Mouse (Mus musculus) stomach, postnatal 0 days (tissue): ENCODE measurements around the gene Gm45713.

Experiments used
- CTCF ChIP-seq: IDR thresholded peaks from 2 replicates; pipeline ENCODE4 v1.5.1; 2016; ENCODE audit warnings: antibody characterized with exemption, low read depth, mild to moderate bottlenecking, moderate library complexity
- EP300 ChIP-seq: optimal IDR thresholded peaks from 2 replicates; pipeline ENCODE3; 2016; ENCODE audit warnings: antibody characterized with exemption

DNA sequence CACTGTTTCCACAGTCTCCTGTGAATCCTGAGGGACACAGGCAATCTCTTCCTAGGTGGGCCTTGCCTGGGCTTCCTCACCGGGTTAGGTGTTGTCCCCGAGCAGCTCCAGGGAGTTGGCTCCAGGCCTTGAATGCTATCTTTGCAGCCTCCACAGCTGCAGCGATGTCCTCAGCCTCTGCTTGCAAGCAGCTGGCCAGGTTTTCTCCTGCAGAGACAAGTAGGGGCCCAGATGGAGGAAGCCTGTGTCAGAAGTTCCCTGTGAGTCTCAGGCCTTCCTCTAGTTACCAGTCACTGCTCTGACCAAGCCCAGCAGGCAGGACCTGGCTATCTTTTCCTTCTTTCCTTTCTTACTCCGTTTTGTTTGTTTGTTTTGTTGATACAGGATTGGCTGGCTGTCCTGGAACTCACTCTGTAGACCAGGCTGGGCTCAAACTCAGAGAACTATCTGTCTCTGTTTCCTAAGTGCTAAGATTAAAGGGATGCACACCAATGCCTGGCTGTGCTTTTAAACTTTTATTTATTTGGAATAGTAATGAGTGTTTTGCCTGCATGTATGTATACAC, 12.6 kb upstream of the Gm45713 start:
- TF ChIP-seq CTCF (no peak), EP300 (no peak)
